Mouse (Mus musculus) kidney, adult 11 months (tissue): ENCODE measurements around the gene Bcam.

ENCODE experiments used
- DNase-seq: peaks from one replicate; pipeline ENCODE4 v3.0.0; 2022

Bcam gene

DNA sequence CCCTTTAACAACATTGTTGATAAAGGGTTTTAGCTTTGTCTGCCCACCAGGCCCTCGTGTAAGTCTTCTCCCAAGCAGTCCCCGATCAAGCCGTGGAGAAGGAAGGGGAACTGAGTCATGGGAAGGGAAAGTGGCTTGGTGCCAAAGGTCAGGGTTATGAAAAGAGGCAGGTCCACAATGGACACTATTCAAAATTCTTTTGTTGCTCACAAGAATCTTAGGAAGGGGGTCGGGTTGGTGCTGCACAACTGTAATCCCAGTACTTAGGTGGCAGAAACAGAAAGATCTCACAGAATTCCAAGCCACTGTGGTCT, 19.8 kb downstream of the Bcam start:
- no peak for DNase-seq

DNA sequence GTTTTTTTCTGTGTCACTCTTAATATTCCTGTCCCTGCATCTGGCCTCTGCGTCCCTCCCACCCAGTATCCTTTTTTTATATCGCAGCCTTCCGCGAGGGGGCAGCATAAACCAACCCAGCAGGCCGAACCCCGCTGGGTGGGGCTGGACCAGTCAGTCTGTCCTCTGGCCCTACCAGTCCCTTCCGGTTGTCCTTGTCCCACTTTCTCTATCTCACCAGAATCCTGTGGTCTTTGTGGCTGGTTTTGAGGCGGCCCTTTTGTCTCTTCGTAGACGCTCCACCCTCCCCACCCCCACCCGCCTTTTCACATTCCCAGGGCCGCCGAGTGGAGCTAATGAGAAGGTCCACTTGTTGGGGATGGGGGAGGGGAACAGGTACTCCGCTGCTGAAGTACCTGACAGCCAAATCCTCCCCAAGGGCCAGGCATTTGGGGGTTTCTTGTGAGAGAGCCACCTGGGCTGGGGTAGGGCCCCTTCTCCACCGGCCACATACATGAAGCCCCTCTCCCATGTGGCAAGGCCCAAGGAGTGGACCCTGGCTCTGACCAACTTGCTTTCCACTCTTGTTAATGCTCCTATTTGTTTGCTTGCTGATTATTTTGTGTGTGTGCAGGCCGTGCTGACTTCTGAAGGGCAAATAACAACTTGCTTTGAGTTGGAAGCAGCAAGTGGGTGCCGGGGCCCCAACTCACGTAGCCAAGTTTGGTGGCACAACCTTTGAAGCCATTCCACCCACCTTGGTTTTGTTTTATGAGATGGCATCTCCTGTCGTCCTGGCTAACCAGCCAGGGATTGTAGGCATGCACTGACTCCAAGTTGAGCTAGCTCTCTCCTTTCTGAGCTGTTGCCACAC, 20.4 kb downstream of the Bcam start, which contains the start of gene Nectin2:
TSS of gene Nectin2 (minus strand) at position 267 of the 853 bp plus-strand sequence.
- DNase-seq: peak; percentile 90

DNA sequence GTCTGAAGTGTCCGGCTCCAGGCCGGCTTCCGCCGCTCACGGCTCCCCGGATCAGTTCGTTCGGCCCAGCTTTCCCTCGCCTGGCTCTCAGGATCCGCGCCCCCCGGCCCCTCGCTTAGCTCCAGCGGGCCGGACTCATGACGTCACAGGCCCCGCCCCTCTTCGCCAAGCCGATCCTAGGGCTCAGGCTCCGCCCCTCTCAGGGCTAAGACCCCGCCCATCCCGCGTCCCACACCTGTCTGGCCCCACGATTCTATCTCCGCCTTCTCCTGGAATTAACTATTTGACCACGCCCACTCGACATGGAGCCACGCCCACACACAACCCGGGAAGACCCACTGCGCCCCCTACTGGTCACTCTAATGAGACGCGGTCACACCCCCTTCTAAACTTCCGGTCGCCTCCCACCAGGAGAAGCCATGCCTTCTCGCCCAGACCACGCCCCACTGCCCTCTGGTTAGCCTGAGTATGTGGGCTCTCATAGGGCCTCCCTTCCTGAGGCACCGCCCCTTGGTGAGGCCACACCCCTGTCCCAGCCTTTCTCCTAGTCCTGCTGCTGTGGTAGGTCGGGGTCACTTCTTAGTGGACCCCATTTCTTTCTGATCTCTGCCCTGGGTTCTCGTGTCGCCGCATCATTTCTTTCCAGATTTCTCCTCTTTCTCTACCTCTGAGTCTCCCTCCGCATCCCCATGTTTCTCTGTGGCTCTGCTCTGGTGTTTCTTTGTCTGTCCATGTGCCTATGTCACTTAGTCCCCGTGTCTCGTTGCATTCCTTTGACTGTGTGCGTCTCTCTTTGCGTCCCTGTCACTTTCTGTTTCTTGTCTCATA, 21.2 kb downstream of the Bcam start:
- DNase-seq: peak; percentile 99

DNA sequence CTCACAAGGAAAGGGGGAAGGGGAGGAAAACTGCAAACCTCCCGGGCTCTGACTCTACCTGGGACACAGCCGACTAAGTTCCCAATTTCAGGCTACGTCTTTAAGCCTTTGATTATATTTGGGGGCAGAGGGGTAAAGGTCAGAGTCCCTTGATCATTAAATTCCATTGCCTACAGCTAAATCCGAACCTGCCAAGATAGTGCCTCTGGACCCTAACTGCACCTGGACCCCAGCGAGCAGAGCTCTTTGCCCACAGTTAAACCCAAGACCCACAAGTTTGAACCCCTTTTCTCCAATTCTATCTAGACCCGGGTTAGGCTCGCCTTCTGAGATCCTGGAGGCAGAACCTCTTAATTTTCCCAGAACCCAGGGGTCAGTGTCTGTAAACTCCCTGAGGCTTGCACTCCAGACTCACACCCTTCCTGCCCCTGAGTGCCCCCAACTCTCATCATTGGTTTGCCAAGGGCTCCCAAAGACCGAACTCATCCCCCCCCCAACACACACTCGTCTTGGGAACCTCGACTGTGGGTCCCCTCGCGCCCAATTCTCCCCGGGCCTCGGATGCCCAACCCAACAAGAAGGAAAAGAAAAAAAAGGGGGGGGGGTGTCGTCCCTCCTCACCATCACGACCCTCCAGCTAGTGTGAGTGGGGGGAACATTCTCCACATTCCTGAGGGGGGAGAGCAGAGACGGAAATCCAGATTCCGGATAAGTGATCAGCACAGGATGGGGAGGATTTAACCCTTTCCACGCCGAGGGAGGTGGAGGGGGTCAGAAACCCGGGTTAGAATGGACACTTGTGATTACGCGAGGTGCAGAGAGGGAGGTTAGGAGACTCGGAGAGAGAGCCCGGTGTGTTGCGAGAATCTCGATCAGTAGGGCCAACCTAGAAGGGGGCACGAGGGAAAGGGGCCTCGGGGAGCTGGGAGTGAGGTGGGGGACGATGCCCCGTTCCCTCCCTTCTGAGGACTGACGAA, 22.3 kb downstream of the Bcam start:
- no peak for DNase-seq

DNA sequence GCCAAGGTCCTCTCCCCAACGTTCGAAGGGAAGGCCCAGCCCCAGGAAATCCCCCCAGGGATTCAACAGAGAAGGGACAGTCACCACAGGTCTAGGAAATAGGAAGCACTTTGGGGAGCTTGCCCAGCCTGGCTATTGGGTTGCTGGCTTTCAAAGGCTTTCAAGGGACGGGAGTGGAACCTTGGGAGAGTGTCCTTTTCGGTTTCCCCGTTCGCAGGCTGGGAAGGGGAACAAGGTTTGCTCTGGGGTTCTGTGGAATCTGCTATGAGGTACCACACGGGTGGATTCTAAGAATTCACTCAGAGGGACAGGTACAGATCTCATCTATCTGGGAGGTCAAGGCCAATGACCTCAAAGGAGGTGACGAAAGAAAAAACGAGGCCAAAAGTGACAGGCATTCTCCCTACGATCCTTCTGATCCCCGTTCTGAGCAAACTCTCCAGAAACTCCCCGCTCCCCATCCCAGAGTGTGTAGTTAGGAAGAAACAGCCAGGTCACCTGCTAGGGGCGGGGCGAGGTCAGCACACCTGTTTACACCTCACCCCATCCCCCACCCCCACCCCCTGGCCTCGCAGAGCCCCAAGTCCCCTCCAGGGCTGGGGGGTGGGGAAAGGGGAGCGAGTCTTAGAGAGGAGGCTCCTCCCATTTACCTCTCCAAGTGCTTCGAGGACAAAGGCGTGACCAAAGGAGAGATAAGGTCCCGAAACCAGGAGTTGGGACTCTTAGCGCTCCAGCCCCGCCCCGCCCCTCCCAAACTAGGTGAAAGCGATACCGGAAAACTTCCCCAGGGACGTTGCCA, 23.2 kb downstream of the Bcam start:
- peak; percentile 84 for DNase-seq

DNA sequence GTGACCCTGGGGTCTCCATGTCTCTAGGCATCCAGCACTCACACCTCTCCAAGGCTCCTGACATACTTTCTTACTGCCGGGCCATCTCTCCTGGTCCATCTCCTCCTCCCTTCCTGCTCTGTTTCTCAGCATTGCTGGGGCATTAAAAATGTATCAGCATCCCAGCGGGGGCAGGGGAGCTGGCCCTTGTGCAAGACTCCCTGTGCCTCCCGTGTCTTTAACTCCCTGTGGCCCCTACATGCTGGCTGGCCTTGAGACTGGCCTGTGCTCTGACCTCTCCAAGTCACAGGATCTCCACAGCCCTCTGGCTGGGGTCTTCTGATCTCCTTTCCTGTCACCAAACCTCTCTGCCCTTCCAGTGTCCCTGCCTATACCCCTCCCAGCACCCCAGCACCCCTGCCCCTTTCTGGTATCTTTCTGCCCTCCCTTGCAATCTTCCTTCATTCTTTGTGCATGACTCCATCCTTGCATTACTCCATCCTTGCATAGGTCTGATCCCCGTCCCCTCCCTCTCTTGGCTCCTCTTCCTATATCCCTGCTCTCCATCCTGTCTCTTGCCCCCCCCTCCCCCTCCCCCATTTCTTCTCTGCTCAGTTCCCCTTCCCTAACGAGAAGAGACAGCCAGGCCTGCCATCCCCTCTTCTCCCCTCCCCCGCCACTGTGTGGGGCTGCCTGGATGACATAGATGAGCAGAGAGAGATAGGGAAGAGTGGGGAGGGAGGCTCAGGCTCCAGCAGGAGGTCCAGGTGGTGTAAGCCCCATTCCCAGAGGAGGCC, 24.2 kb downstream of the Bcam start:
- DNase-seq: no peak

DNA sequence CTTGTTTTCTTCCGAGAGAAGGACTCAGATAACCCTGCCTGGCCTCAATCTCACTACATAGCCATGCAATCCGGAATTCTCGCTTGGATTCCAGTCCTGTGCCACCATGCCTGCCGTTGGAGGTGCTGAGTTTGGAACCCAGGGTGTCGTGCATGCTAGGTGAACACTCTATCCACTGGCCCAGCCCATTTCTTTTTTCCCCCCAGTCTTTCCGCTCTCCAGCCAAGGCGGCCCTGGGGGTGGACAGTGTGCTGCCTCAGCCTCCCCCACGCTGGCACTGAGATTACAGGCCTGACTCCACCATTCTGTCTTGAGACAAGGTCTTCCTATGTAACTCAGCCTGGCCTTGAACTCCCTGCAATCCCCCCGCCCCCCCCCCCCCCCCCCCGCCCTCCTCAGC, 24.8 kb downstream of the Bcam start:
- DNase-seq: no peak

DNA sequence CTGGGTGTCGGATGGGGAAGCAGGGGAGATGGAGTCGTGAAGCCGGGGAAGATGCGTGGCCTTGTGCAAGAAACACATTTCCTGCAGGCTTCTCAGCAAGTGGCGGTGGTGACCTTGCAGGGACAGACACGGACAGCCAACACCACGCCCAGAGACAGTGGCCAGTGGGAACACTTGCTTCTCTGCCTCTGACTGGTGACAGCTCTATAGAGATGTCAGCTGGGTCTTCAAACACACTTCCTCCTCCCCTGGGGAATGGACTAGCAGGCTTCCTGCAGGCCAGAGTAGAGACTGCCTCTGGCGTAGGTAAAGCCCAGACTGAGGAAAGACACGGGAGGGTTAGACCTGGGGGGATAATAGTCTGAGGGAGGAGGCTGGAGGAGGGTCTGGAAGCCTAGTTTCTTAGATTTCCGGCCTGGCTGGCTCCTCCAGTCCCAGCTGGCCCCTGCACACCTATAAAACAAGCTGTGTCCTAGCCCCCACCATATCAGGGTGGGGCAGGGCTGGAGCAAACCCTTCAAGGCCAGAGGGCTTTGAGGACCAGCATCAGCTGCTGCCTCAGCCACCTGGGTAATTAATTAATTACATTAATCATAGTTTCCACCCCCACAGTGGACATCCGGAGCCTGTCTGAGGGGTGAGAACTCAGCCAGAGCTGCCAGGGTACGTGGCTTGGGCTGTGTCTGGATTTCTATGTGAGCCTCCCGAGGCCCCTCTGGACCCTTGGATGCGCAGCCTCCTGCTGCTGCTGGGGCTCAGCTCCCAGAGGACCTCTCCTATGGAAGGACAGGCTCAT, 26.0 kb downstream of the Bcam start:
- DNase-seq: peak; percentile 78

DNA sequence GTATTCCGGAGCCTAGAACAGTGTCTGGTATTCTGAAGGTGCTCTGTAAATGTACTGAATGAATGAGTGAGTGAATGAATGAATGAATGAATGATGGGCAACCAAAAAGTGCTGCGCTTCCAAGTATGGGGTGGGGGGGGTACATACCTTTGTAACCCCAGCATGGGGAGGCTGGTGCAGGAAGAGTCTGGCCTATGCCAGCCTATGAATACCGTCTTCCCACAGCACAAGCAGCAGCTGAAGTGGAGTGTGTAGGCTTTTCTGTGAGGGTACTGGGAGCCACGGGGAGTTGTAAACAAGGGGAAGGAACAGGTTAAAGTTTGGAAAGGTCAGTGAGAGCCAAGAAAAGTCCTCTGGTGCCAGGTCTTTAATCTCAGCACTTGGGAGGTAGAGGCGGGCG, 27.0 kb downstream of the Bcam start:
- DNase-seq: no peak

DNA sequence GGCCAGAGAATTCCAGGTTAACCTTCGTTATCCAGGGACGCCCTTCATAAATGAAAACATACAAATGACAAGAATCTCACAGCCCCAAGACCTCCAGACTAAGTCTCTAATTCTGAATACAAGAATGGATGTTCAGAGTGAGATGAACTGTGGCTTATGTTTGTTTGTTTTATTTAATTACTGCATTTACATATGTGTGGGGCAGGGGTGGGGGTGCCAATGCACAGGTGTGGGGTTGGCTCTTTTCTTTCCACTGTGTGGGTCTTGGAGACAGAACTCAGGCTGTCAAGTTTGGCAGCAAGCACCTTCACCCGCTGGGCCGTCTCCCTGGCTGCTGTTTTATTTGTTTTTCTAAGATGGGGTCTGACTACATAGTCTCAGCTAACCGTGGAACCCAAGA, 28.3 kb downstream of the Bcam start:
- no peak for DNase-seq

DNA sequence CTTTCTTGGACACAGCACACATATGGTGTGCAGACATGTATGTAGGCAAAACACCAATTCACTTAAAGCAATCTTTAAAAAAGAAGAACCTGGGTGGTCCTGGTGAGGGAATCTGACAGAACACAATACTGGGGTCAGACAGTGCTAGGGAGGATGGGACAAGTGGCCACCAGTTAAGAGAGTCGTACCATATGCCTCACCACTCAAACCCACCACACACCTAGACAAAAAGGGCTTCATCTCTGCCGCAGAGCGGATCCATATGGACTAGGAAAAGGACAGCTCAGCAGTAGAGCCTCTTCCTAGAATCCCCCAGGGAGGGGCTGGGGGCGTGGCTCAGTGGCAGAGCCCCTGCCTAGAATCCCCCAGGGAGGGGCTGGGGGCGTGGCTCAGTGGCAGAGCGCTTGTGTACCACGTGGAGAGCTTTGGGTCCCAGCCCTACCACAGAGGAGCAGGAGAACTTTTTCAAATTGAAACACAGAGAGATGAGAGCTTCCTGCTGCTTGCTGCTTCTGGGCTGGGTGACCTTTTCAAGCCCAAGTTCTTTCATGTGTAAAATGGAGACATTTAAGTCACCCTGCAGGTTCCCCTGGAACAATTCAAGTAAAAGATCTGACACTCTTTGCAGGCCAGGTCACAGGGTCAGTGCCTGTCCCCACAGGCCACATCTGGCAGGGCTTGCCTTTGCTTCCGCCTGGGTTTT, 29.3 kb downstream of the Bcam start:
- DNase-seq: peak; percentile 23

DNA sequence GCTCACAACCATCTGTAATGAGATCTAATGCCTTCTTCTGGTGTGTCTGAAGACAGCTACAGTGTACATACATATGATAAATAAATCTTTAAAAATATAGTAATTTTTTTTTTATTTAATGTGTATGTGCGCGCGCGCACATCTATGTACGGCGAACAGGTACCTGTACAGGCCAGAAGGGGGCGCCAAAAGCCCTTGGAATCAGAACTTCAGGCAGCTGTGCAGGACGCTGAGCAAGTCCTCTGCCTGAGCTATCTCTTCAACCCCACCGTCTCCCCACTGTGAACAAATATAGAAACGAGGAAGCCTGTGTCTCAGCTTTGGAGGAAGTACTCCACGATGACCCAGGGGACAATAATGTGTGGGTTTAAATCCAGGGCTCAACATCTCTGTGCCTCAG, 30.5 kb downstream of the Bcam start:
- DNase-seq: no peak

DNA sequence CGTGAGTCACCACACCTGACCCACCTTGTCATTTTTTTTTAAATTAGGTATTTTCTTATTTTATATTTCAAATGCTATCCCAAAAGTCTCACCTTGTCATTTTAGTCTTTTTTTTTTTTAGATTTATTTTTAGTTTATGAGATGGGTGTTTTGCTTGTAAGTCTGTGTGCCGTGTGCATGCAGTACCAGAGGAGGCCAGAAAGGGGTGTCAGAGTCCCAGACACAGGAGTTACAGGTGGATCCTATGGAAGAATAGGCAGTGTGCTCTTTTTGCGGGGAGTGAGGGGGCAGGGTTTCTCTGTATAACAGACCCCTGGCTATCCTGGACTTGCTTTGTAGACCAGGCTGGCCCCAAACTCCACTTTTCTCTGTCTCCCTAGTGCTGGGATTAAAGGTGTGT, 32.0 kb downstream of the Bcam start:
- no peak for DNase-seq

DNA sequence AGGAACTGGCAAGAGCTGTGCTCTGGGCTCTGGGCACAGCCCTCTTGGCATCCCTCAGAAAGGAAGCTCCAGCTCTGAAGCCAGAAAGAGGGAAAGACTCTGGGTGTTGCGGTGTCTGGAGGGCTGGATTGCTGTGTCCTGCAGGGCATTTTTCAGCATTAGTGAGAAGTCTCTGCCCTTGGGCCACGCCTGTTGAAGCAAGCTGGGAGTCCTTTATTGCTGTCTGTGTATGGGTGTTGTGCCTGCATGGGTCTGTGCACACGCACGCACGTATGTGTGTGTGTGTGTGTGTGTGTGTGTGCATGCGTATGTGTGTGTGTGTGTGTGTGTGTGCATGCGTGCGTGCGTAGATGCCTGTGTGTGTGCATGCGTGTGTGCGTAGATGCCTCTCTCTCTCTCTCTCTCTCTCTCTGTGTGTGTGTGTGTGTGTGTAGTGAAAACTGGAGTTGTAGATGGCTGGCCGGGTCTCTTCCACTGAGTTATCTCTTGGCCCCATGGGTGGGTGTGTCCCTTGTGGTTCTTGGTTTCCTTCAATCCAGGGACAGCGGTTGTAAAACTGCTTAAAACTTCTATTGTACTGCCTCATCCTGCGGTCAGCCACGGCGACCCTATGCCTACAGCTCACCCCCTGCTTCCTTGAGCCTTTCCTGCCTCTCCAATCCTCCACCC, 34.3 kb downstream of the Bcam start:
- DNase-seq: no peak

DNA sequence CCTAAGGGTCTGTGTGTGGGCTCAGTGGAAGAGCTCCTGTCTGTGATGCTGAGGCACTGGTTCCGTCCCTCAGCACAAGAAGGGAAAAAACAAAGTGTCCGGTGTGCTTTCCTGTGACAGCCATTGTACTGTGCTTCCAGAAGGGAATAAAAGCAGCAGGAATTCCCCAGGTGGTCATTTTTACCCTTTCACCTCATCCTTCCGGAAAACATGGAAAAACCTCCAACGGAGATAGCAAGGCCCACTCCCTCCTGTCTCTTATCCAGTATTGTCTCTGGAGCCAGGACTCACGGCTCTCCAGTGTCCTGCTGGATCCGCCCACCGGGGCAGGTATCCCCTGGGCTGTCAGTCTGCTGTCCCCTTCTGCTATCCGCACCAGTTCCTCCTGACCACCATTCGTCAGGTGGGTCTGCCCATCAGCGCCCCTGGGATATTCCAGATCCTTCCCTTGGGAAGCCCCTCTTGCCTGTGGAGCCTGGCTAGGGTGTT, 36.6 kb downstream of the Bcam start:
- no peak for DNase-seq

DNA sequence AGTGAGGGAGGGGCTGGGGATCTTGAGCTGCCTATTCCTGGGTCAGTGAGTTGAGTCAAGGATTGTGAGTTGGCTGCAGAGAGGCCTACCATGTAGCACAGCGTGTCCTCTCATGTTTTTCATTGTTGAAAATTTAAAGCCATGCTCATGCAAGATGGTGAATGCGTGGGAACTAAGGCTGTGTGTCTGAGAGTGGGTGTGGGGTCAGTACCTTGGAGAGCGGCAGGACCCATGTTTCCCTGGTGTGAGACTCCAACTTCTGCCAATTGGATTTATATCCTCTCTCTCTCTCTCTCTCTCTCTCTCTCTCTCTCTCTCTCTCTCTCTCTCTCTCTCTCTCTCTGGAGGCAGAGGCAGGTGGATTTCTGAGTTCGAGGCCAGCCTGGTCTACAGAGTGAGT, 44.3 kb downstream of the Bcam start:
- DNase-seq: no peak

DNA sequence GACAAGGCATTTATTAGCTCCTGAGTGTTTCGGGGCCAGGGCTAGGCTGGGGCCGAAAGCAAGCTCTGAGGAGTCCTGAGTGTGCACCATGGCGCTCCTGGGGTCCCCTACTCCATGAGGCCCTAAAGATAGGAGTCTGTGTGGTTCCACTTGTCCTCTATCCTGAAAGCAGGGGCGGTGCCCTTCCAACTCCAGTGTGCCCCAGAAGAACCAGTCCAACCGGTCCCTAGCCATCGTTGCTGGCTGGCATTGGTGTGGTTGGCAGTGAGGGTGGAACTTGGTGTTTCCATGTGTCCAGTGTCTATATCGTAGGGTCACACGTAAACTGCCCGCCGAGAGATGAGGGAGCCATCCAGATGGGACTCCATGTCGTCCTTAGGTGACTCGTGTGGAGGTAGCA, 46.6 kb downstream of the Bcam start:
- peak; percentile 75 for DNase-seq

DNA sequence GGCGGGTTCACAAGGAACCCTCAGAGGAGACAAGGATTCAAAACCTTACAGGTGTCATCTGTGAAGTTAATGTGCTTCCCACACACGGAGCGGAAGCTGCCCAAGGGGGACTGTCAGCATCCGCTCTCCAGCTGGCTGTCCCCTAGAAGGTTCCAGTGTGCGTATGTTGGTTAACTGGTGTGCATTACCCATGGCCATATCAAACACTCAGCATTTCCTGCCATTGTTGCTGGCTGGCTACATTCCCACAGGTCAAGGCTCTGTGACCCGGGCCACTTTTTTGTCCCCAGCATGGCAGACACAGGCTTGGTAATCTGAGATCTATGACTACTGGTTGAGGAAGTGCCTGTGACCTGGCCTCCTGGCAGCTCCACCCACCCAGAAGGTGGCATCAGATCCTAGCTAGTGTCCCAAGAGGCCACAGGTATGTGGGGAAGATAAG, 48.0 kb downstream of the Bcam start:
- peak; percentile 74 for DNase-seq

DNA sequence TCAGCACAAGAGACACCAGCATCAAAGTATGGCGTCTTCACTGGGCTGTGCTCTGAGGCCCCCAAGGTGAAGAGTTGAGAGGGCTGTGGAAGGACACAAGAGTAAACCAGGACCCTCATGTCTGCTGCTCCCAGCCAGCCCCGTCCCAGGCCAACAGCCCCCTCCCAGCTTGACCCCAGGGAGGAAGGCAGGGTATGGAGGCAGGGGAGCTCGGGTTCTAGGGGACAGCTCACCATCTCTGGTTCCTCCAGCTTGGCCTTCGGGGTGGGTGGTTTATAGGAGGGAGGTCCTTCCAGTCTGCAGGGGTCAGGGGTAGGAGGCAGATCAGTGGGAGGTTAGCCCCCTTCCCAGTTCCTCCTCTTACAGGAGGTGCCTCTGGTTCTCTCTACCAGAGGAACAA, 51.6 kb downstream of the Bcam start:
- no peak for DNase-seq
